Mouse (Mus musculus): ENCODE results near the gene Glrx.
"Not testable (repeated sequence)": the region's sequence is repeated elsewhere in the genome, so short reads cannot be mapped to it uniquely, and the experiment has no call there.

The Glrx gene

DNA sequence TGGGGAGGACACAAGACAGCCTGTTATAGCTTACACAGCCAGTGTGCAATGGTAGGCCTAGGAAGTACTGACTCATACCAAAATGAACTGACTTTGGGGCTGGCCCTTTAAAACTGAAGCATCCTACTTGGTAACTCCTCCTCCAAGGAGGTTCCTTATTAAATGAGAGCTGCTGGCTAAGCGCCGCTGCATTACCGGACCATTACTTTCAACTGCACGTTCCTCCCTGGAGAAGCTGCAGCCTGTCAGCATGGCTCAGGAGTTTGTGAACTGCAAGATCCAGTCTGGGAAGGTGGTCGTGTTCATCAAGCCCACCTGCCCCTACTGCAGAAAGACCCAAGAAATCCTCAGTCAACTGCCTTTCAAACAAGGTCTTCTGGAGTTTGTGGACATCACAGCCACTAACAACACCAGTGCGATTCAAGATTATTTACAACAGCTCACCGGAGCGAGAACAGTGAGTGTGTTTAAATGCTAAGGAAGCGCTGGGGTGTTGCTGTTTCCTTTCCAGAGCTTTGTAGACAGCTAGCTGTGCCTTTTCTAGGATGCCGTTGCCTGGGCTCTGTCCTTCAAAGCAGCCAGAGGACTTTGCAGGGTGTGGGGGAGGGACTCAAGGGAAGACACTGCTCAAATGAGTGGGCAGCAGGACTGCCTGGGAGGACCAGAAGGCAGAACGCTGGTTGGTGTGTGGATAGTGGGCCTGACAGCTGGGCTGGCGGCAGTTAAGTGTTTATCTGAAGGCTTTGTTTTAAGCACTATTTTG, at the start of gene Glrx:
Gene Glrx (plus strand): TSS at position 150 of the 763 bp plus-strand sequence.
- DNase-seq (ENCODE audit: low read depth, low spot score), result peak; percentile 71

DNA sequence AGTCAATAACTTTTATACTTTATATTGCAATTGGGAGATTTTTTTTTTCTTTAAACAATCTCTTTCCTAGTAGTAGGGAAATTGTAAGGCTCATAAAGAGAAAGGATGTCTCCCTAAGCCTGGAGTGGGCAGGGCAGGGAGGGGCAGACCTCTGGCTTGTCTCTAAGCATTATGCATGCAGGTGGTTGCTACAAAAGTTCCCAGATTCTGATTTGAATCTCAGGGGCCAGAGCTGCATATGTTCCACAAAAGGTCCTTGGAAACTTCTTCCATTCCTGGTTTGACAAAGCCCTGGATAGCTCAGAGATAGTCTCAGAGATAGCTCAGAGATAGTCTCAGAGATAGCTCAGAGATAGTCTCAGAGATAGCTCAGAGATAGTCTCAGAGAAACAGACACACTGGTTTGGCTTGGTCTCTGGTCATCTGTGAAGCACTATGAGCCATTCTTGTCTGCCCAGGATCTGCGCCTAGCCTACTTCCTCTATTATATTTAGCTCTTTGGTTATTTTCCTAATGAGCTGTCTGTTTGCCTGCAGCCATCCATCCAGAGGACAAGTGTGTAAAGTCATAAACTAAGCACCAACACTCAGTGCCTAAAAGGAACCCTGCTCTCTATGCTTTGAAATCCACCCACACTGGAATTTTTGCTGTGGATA, 49.0 kb upstream of the Glrx start:
- DNase-seq (ENCODE audit: low read depth, low spot score), result no peak

DNA sequence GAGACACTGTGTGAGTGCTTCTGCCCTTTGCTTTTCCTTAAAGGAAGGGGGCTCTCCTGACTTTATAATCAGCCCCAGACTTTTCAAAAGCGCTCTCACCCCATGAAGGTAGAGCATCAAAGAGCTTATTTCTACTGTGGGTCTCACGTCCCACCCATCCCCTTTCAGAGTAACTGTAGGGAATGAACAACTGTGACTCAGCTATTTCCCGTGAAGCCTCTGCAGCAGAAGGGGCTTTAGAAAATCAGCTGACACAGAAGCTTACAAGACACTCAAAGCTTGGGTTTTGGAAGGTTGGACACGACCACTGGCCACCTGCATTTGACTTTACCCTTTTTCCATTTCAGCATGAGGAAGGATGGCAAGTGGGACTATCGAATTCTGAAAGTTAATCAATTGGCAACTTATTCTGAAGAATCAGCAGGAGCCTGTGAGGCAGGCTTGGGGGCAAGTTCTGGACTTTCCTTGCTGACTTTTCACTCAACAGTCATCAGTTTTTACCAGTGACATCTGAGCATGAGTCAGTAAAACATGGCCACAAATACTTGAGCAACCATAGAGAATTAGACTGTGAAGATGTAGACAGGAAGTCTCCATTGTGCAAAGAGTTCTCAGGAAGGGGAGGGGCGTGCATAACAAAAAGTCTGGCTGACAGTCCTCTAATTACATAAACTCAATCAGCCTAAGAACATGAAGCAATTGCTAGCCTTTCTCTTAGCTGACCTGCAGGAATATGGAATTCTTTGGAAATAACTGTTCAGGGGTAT, 45.6 kb upstream of the Glrx start:
- no peak for DNase-seq (ENCODE audit: low read depth, low spot score)

DNA sequence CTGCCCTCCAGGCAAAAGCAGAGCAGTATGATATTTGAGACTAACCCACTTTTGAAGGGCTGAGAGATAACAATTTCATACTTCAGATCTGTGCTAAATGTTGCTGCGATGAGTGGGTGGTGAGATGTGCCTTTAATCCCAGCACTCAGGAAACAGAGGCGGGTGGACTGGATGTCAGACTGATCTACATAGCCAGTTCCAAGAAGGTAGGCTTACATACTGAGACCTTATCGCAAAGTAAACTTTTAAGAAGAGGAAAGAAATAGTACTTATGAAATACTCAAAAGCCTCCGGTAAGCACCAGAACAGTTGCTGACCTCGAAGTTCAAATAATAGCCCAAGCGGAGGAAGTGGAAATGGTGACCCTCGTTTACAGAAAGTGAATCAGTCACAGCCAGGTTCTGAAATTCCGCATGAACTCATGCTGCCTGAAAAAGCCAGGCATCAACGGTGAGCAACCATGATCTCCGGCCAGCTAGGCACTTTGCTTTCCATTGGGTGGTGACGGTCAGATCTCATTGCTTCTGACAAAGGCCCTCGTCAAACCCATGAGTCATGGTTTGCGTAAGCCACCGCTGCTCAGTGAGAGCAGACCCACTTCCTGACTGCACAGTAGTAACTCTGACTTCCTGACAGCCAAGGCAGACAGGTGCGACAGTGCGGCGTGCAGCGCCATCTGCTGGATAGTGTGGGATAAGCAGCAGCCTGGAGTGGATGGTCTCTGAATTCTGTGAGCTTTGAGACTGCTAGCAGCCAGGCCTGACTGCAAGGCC, 42.1 kb upstream of the Glrx start:
- DNase-seq (ENCODE audit: low read depth, low spot score), result peak; percentile 90

DNA sequence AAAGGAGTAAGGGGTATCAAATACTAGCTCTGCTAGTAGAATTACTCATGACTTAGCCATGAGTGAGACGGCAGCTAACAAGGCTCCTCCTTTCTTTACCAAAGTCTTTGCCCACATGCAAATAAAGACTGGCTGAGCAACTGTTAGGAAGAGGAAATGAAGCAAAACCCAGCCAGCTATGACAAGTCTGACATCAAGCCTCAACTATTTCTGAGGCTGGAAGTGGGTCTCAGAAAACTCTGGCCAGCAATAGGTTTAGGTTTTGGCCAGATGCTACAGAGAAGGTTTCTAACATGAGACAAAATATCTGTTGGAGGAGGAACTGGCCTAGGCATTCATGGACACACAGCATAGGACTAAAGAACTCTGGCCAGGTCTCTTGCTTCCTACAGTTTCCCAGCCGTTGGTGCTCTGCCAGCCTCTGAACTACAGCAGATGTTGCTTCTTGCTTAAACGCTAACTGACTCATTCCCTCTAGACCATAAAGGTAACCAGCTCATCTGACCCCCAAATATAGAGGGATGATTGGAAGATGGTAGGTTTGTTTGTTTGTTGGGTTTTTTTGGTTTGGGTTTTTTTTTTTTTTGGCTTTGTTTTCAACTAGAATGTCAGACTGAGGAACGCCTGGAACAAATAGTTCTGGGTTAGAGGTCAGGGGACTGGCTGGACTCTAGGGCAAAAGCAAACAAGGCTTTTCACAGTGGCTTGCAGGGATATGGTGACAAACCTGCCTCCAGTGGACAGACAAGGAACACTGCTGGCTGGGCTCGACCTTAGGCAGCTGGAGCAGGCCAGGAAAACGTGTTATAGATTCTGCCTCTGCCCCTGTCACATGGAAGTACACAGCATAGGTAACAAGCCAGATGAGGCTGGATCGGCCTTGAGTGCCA, 41.0 kb upstream of the Glrx start:
- no peak for DNase-seq (ENCODE audit: low read depth, low spot score)

DNA sequence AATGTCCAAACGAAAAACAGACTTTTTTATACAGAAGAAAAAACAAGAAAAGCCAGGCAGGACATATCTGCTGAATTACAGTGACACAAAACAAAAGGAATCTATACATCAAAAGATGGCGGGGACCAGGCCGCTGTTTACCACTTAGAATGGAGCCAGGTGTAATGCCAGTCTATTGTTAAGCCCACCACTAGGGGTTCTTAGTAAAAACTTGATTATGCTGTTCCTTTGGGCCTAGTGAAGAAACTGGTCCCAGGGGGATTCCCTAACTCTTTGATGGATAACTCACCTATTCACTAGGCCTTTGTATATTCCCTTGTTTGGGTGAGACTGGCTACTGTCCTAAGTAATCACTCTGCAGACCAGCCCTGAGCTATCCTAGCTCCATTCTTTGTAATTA, 40.2 kb upstream of the Glrx start:
- no peak for DNase-seq (ENCODE audit: low read depth, low spot score)

DNA sequence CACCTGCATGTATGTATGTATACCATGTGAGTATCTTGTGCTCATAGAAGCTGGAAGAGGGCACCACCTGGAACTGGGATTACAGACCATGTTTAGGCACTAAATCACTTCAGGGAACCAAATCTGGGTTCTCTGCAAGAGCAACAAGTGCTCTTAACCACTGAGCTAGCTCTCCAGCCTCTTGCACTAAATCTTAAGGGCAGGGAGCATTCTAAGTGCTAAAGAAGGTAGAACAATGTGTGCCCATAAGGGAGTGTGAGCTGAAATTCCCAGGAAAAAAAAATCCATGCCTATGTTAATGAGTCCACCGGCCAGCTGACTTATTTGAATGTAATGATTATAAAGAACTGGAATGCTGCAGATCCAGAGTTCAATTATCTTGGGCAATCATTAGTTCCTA, 31.7 kb upstream of the Glrx start:
- DNase-seq (ENCODE audit: low read depth, low spot score), result no peak

DNA sequence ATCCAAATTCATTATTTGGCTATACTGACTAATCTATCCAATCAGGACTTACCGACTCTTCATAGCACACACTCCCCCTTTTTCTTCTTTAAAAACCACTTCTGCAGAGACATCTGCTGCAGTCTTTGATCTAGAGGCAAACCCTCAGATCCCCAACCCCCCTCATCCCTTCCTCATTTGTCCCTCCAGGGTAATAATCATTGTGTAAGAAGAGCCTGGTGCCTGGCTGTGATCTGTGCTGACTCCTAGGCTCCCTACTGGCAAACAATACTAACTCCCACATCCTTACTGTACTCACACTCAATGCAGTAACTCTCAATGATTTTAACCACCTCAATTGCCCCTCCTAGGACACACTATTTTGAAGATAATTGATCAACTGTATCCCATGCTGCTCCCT, 29.7 kb upstream of the Glrx start:
- no peak for DNase-seq (ENCODE audit: low read depth, low spot score)

DNA sequence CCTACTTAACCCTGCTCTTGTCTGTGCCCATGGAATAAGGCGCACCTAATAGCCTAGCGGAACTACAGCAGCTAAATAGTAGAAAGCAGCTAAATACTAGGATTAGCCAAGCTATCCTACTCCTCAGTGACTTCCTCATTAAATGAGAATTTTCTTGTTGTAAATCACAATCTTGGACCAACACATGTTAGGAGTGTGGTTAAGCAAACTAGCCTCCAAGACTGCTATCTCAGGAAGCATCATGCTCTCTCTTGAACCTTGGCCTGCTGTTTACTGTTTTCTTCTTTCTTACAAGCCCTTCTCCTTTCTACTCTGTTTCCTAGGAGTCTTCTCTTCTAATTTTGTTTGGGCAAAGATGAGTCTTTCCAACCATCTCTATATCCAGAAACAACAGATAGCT, 22.5 kb upstream of the Glrx start:
- no peak for DNase-seq (ENCODE audit: low read depth, low spot score)

DNA sequence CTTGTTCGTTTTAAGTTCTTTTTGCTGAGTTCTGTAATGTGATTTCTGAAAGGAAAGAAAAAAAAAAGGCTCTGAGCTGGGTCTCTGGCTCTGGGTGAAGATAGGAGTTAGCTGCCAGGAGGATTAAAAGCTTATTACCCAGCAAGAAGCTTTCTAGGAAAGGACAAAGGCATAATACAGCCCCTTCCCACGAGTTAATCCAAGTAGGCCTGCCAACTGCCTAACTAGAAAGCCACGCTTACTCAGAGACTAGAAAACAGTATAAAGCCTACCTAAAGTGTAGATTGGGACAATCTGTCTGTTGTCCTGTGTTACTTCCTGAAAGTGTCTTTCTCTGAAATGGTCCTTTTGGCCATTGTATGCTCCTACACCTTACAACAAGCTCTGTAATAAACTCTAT, 21.2 kb upstream of the Glrx start:
- no peak for DNase-seq (ENCODE audit: low read depth, low spot score)

DNA sequence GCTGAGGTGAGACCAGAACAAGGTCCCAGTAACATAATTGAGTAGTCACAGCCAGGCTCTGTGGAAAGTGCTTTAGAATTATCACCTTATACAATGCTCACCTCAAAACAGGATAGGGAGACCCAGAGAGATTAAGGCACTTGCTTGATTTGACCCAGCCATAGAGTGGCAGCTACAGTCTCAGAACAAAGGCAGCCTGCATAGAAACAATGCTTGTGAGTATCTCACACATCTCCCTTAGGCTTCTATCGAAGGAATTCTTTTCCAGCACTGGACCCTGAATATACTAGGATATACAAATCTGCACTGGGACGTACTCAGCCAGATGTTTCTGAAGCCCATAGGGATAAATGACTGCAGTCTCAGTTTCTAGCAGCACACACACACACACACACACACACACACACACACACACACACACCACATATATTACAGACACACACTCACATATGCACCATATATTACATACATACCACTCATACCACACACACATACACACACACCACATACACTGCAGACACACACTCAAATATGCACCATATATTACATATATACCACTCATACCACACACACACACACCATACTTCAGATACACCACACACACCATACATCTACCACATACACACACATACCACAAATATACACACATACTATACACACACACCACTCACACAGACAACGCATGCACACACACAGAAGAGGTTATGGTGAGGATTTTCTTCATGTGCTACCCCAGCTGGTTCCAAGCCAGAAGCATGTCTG, 20.5 kb upstream of the Glrx start:
- DNase-seq (ENCODE audit: low read depth, low spot score), result no peak

DNA sequence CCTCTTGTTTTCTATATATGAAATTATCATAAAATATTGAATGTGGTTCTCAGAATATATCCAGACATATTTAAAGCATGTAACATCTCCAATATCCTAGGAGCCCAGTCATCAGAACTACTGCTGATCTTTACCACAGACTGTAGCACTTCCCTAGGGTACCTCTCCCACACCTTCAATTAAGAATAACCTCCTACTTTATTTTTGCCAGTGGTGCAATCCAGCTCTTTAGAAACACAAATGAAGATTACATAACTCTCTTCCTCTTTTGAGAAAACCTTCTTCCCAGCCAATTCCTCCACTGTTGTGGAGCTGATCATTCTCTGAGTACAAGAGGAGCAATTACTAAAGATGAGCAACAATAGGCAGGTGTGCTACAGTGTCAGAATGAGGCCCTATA, 19.8 kb upstream of the Glrx start:
- no peak for DNase-seq (ENCODE audit: low read depth, low spot score)

DNA sequence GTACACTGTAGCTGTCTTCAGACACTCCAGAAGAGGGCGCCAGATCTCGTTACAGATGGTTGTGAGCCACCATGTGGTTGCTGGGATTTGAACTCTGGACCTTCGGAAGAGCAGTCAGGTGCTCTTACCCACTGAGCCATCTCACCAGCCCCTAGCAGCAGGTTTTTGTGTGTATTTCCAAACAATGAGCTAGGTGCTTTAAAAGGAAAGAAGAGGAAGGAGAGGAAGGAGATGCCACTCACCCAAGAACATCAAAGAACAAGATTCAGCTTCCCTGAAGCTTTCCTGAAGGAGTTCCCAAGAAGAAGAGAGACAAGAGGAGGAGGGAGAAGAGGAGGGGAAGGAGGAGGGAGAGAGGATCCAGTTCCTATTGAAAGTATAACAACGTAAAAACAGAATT, 17.3 kb upstream of the Glrx start:
- not testable (repeated sequence) for DNase-seq (ENCODE audit: low read depth, low spot score)

DNA sequence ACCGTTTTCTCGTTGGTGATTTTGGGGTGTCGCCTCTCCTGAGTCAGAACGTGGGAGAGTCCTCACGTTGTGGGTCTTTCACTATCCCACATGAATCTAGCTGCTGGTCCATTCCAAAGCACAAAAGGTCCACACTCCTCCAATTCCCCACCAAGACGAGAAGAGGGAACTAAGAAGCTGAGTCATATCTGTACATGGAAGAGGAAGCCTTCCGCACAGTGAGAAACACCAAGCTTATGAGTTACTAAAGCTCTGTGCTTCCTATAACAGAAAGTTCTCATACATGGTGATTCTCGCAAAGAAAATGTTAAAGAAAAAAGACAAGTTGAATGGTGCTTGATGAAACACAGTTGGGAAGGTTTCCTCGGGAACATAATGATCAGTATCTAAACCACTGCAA, 16.5 kb upstream of the Glrx start:
- no peak for DNase-seq (ENCODE audit: low read depth, low spot score)

DNA sequence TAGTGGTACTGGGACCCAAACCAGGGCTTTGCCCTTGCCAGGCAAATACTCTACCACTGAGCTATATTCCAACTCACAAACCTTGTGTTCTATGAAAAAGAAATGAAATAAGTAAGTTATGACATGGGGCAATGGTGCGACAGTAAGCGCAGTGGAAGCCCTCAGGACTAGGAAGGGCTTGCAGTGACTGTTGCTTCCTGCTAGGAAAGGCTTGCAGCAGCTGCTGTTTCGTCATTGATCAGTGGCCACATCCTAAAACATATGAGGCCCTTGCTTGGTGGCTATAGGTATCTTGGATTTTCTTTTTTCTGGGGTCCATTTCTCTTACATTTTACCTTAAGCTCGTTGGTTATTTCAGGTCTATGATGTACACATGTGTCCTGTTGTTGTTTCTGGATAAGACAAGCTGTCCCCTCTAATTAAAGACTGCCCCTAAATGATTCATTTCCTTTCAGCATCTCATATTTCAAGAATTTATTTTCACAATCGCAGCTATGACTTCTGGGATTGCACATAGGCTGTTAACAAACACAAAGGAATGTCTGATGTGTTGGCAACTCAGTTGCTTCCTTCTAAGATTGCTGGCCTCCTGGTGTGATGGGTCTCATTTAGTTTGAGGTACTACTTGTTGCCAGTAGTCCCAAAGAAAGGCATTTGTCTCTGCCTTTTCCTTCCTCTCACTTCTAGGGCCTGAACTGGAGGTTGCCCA, 14.9 kb upstream of the Glrx start:
- no peak for DNase-seq (ENCODE audit: low read depth, low spot score)

DNA sequence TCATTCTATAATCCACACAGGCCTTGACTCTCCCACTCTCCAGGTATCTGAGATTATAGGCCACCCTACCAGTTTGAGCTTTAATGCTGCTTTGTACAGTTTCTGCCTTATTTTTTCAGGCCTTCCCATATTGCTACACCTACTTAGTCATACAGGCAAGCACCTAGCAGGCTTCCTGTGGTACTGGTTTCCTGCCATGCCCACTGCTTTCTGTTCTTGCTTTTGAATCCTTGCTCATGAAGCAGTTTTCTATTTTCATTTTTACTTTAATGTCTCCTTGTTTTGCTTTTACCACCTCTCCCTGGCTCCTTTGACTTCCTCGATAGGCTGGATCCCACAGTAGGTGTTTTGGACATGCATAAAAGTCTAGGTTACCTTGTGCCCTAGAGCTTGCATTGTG, 14.3 kb upstream of the Glrx start:
- DNase-seq (ENCODE audit: low read depth, low spot score), result no peak

DNA sequence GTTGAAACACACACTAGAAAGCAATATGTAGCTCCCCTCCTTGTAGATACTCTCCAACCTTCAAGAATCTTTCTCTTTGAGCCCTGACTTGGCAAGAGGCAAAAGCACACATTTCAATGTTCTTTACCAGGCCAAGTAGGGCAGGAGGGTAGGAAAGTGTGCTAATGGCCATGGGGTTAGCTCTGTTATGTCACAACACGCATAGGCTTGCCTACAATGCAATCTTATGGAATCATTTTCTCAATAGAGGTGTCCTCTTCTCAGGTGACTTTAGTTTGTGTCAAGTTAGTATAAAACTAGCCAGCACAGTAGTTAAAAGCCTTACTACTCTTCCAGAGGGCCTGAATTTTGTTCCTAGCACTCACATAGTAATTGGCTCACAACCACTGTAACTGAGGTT, 9.0 kb upstream of the Glrx start:
- DNase-seq (ENCODE audit: low read depth, low spot score), result no peak

DNA sequence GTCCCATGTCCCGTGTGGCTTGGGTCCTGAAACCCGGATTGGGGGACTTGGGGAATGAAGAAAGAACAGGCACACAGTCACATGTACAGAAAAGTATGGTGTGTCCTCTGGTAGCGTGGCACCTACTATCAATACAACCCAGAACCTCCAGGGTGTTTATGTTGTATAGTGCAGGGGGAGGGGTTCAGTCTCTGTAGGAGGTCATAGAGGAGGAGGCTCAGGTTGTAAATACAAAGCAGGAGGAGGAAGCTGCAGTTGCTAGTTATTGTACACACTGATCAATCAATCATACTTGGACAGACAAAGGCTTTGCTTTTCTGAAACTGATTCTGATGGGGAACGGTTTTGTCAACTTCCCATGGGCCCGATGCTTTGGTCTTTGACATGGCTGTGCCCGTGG, 8.0 kb upstream of the Glrx start:
- DNase-seq (ENCODE audit: low read depth, low spot score), result no peak

DNA sequence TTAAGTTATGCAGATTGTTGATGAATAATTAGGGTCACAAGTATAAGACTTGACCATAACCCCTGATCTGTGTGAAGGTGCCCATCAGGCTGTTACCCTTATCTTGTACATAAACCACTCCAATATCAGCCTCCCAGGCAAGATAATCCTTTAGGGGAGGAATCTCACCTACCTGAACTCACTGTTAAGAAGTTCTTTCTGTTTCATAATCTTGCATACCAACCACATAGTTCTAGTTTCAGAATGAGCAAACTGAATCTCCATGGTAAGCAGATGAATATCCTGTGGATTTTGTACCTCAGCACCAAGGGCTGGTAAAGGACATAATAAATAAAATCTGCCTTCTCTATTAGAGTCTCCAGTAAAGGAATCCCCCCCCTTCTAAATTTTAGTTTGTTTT, 7.0 kb upstream of the Glrx start:
- DNase-seq (ENCODE audit: low read depth, low spot score), result no peak

DNA sequence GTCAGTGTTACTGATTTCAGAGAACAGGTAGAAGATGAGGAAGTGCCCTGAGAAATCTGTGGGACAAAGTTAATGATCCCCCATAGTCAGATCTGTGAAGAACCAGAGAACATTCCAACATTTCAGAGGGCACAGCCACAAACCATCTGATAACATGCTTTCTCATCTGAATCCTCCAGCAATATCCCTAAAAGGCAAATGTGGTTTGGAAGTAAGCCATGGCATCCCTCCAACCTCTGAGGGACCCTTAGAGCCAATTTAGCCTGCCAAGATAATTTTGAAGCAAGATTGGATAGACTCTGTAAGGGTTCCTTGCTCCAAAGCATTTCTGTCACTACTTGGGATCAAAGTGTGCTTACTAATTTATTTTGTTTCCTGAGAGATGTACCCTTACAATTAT, 6.2 kb upstream of the Glrx start:
- no peak for DNase-seq (ENCODE audit: low read depth, low spot score)
